In the genomic region with DNA sequence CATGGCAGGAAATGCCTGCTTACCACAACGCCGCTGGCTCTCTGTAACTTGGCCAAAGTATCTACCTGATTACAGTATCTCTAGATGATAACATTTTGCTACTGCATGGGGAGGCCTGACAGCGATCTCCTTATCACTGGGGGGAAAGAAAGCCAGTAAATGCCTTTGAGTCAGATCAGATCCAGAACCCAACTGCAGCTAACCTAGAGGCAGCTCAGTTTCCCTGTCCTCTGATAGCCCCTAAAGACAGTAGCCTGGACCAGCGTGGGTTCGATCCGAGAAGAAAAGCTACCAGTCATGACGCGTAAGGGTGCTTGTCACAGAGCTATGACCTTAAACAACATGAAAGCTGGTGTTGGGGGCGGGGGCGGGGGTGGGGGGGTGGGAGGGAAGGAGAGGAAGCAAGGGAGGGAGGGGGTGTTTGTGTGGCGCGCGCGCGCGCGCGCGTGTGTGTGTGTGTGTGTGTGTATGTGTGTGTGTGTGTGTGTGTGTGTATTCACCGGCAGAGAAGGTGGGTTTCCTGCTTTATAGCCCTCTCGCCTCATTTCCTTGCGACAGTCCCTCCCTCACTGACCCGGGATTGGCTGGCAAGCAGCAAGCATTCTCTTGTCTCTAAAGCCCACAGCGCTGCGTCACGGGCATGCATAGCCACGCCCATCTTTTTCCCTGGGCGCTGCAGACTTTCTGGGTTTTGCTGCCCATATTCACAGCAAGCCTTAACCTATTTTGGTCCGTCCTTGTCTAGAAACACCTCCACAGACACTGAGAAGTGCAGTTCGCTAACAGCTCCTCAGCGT, we compare ENCODE assay signal across 7 mouse cellular contexts. TPM values are rescaled to one million over a fixed set of nuclear protein-coding genes. Genes with fewer than 3 reads are reported as not detected.
DNase-seq lines count a peak whose midpoint lies in the region; ATAC-seq lines count a peak whose summit lies in the region.

No protein-coding gene starts in this region.

- no peaks in the 10 kb centered on the region for H3K4me1 ChIP-seq in embryonic facial prominence, embryonic 11.5 days (ENCODE audit: control insufficient read depth, insufficient read depth, low read length)
- no peaks in the 10 kb centered on the region; the same call in 1 of the 2 replicates for H3K4me1 ChIP-seq in midbrain, embryonic 11.5 days (ENCODE audit: control insufficient read depth, insufficient read depth, low read length)

- peak overlapping the region; percentile 34 for H3K4me3 ChIP-seq in embryonic facial prominence, embryonic 11.5 days (ENCODE audit: low read depth, low read length)
- peak overlapping the region; percentile 35 for H3K4me3 ChIP-seq in midbrain, embryonic 11.5 days (ENCODE audit: low read depth, low read length)

- WGBS in embryonic facial prominence, embryonic 11.5 days = 8% methylated on average over 21 of the region's 31 CpGs
- 9% methylated on average over 23 of the region's 31 CpGs for WGBS in midbrain, embryonic 11.5 days

- ATAC-seq in embryonic facial prominence, embryonic 11.5 days (replicated peaks; ENCODE audit: insufficient number of reproducible peaks, low FRiP score, low TSS enrichment, low read depth) = peak; percentile 93
- ATAC-seq in midbrain, embryonic 11.5 days (ENCODE audit: low FRiP score) = peak; percentile 96

- peak overlapping the region; percentile 62 for H3K9ac ChIP-seq in embryonic facial prominence, embryonic 11.5 days (replicated peaks; ENCODE audit: low read length)
- H3K9ac ChIP-seq in midbrain, embryonic 11.5 days (ENCODE audit: low read length) = peak overlapping the region; percentile 68

- no peaks in the 10 kb centered on the region for H3K27me3 ChIP-seq in embryonic facial prominence, embryonic 11.5 days (ENCODE audit: control insufficient read depth, insufficient read depth, low read length)
- no peaks in the 10 kb centered on the region for H3K27me3 ChIP-seq in midbrain, embryonic 11.5 days (ENCODE audit: control insufficient read depth, insufficient read depth, low read length)

- H3K27ac ChIP-seq in embryonic facial prominence, embryonic 11.5 days (replicated peaks; ENCODE audit: low read depth, low read length) = 0 out of 2 replicates have a peak overlapping the region, but pooled peaks have one; percentile 0
- H3K27ac ChIP-seq in midbrain, embryonic 11.5 days (ENCODE audit: low read depth, low read length) = peak overlapping the region; percentile 26; the same call in 1 of the 2 replicates

- H3K9me3 ChIP-seq in embryonic facial prominence, embryonic 11.5 days (replicated peaks; ENCODE audit: control insufficient read depth, low read length) = no peaks in the 10 kb centered on the region
- H3K9me3 ChIP-seq in midbrain, embryonic 11.5 days (ENCODE audit: control insufficient read depth, low read length) = no peaks in the 10 kb centered on the region

- peak; percentile 94 for DNase-seq in adrenal gland, postnatal 14 days
- DNase-seq in embryonic facial prominence, embryonic 11.5 days (ENCODE audit: low spot score) = peak; percentile 95
- DNase-seq in heart, adult 11 months = peak; percentile 99
- DNase-seq in kidney, adult 11 months = peak; percentile 90
- DNase-seq in left cerebral cortex, postnatal 4 days = peak; percentile 88
- peak; percentile 97 for DNase-seq in midbrain, embryonic 11.5 days (ENCODE audit: low spot score, missing footprints)
- DNase-seq in spleen, adult 12 weeks (ENCODE audit: low spot score) = peak; percentile 70

- intact Hi-C loops in left cerebral cortex, postnatal 4 days (cut with DNase I) = no loop called here

- peak overlapping the region; percentile 54 for H3K4me2 ChIP-seq in embryonic facial prominence, embryonic 11.5 days (ENCODE audit: low read depth, low read length)
- H3K4me2 ChIP-seq in midbrain, embryonic 11.5 days = peak overlapping the region; percentile 59

- H3K36me3 ChIP-seq in embryonic facial prominence, embryonic 11.5 days (replicated peaks; ENCODE audit: control insufficient read depth, insufficient read depth, low read depth, low read length) = no peaks in the 10 kb centered on the region
- no peaks in the 10 kb centered on the region for H3K36me3 ChIP-seq in midbrain, embryonic 11.5 days (ENCODE audit: control insufficient read depth, insufficient read depth, low read length)

RNA-seq across cellular contexts. Expression of a gene that starts 18.5 kb away (rescaled TPM):
- total RNA-seq in adrenal gland, postnatal 14 days (2021) = 95.8 and 102 TPM in 2 replicates
- 18.3 and 18.8 TPM in 2 replicates for polyA plus RNA-seq in embryonic facial prominence, embryonic 11.5 days (2014; fragmentation: Nextera tagmentation; extraction: Ambion mirVana)
- total RNA-seq in left cerebral cortex, postnatal 4 days (2021) = 10 to 100 TPM; 55.9 to 61.2 TPM
- polyA plus RNA-seq in midbrain, embryonic 11.5 days (2014; fragmentation: Nextera tagmentation; extraction: Ambion mirVana) = 18.2 and 22.2 TPM in 2 replicates

RNA-seq across cellular contexts. Expression of a gene that starts 21.4 kb away (rescaled TPM):
- total RNA-seq in adrenal gland, postnatal 14 days (2021) = 0.19 TPM in 2 replicates
- 0.08 and 0.14 TPM in 2 replicates for polyA plus RNA-seq in embryonic facial prominence, embryonic 11.5 days (2014; fragmentation: Nextera tagmentation; extraction: Ambion mirVana)
- total RNA-seq in left cerebral cortex, postnatal 4 days (2021) = not detected
- polyA plus RNA-seq in midbrain, embryonic 11.5 days (2014; fragmentation: Nextera tagmentation; extraction: Ambion mirVana) = not detected in 2 replicates

RNA-seq across cellular contexts. Expression of a gene that starts 25.5 kb away (rescaled TPM):
- total RNA-seq in adrenal gland, postnatal 14 days (2021) = 287 and 307 TPM in 2 replicates
- 37.2 and 40.1 TPM in 2 replicates for polyA plus RNA-seq in embryonic facial prominence, embryonic 11.5 days (2014; fragmentation: Nextera tagmentation; extraction: Ambion mirVana)
- 10 to 100 TPM; 65.8 to 70.5 TPM for total RNA-seq in left cerebral cortex, postnatal 4 days (2021)
- 41.0 and 42.5 TPM in 2 replicates for polyA plus RNA-seq in midbrain, embryonic 11.5 days (2014; fragmentation: Nextera tagmentation; extraction: Ambion mirVana)

RNA-seq across cellular contexts. Expression of a gene that starts 52.0 kb away (rescaled TPM):
- total RNA-seq in adrenal gland, postnatal 14 days (2021) = 5.8 and 6.1 TPM in 2 replicates
- polyA plus RNA-seq in embryonic facial prominence, embryonic 11.5 days (2014; fragmentation: Nextera tagmentation; extraction: Ambion mirVana) = 23.0 and 24.8 TPM in 2 replicates
- 10 to 100 TPM; 53.1 to 54.0 TPM for total RNA-seq in left cerebral cortex, postnatal 4 days (2021)
- 20.4 and 21.4 TPM in 2 replicates for polyA plus RNA-seq in midbrain, embryonic 11.5 days (2014; fragmentation: Nextera tagmentation; extraction: Ambion mirVana)

Comparison
In these comparisons a context has a peak if more than half of its experiments do, and no peak if none do; other contexts are left out.
1. Peak in every context shown above with its lines: DNase-seq, ATAC-seq, H3K4me3 ChIP-seq and H3K27ac ChIP-seq.